Mouse (Mus musculus) ES-E14 (cell line): Measurements from ENCODE around the gene Gm19684. TPM values are rescaled to one million over a fixed set of nuclear protein-coding genes. Genes with fewer than 3 reads are reported as not detected.
"Not testable (repeated sequence)": the region's sequence is repeated elsewhere in the genome, so short reads cannot be mapped to it uniquely, and the experiment has no call there.

Experiments used
- DNase-seq: peaks from one replicate; pipeline ENCODE4 v3.0.0-alpha.2; 2013; ENCODE audit warnings: low read depth, low spot score
- H3K27ac ChIP-seq: 2 replicates; pipeline ENCODE4 v1.5.1; 2012; ENCODE audit warnings: low read depth, mild to moderate bottlenecking, low read length, moderate library complexity, mixed read lengths; ENCODE audit not compliant: poor library complexity, insufficient read depth, severe bottlenecking
- H3K36me3 ChIP-seq: 2 replicates; pipeline ENCODE4 v1.6.1; 2012; ENCODE audit warnings: mild to moderate bottlenecking, low read length, moderate library complexity, mixed read lengths; ENCODE audit not compliant: control insufficient read depth, poor library complexity, insufficient read depth, severe bottlenecking
- H3K4me1 ChIP-seq, 2 experiments: fragments of 150-350 bp in 1 of 2; sonication (generic) in 1 of 2; 2 replicates each; pipeline ENCODE4 v1.6.1; 2012; ENCODE audit warnings: low read length in 2 of 2, mild to moderate bottlenecking in 1 of 2, mixed read lengths in 1 of 2; ENCODE audit not compliant: control insufficient read depth in 2 of 2, insufficient read depth in 2 of 2, poor library complexity in 1 of 2
- H3K4me3 ChIP-seq, 2 experiments: fragments of 150-350 bp in 1 of 2; sonication (generic) in 1 of 2; 2 replicates each; pipeline ENCODE4 v1.5.1; 2012; ENCODE audit warnings: low read length in 2 of 2, low read depth in 1 of 2, mild to moderate bottlenecking in 1 of 2, mixed read lengths in 1 of 2; ENCODE audit not compliant: insufficient read depth in 1 of 2, poor library complexity in 1 of 2, severe bottlenecking in 1 of 2
- H3K9ac ChIP-seq: 2 replicates; pipeline ENCODE4 v1.6.1; 2012; ENCODE audit warnings: low read depth, mild to moderate bottlenecking, low read length, mixed read lengths; ENCODE audit not compliant: poor library complexity, insufficient read depth, severe bottlenecking
- H3K9me3 ChIP-seq: fragments of 150-350 bp; sonication (generic); 2 replicates; pipeline ENCODE4 v1.6.1; 2012; ENCODE audit warnings: low read depth, mild to moderate bottlenecking, low read length; ENCODE audit not compliant: control insufficient read depth, insufficient read depth
- CHD2 ChIP-seq: IDR thresholded peaks from 2 replicates; pipeline ENCODE4 v1.6.1; 2014; ENCODE audit warnings: mild to moderate bottlenecking, low read depth, low read length, inconsistent platforms
- HCFC1 ChIP-seq: IDR thresholded peaks from 2 replicates; pipeline ENCODE4 v1.6.1; 2012; ENCODE audit warnings: low read length, inconsistent platforms, borderline replicate concordance; ENCODE audit not compliant: insufficient read depth
- MAFK ChIP-seq: IDR thresholded peaks from 2 replicates; pipeline ENCODE4 v1.6.1; 2014; ENCODE audit warnings: mild to moderate bottlenecking, low read depth, low read length, inconsistent platforms; ENCODE audit not compliant: insufficient read depth
- ZC3H11A ChIP-seq: IDR thresholded peaks from 2 replicates; pipeline ENCODE4 v1.6.1; 2012; ENCODE audit warnings: low read depth, mild to moderate bottlenecking, inconsistent platforms, low read length, borderline replicate concordance
- ZNF384 ChIP-seq: IDR thresholded peaks from 2 replicates; pipeline ENCODE4 v1.6.1; 2012; ENCODE audit warnings: low read depth, low read length, inconsistent platforms
- in situ Hi-C, 2 experiments: fragments of 600-800 bp; cut with MboI; formaldehyde crosslinking; loops; one replicate each; pipeline ENCODE4 v1.15.1; 2025; ENCODE audit warnings: low sequenced_read_pairs in 2 of 2, inconsistent platforms in 1 of 2; ENCODE audit not compliant: unreplicated experiment in 2 of 2
- total RNA-seq: library from RNA; depleted of rRNA; stranded (reverse); fragments of 300-350 nt; gene quantifications from 2 replicates; pipeline ENCODE4 v1.2.3, GENCODE M21; 2012

The Gm19684 gene
- total RNA-seq, 1 experiment, result not detected

DNA sequence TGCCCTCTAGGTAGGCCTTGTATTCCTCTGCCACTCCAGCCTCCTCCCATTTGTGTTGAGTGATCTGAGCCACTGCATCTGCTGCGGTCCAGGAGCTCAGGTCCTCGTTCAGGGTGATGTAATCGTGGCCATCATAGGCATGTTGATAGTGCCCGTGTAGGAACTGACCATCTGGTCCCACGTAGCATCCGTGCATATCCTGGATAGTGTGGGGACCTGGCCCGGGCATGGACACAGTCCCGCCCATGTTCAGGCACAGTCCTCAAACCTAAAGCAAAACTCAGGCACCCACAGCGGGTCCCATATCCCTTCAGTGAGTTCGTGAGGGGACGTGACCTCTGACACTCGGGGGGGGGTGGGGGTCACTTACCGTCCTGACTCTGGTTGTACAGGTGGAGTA, 7.0 kb downstream of the Gm19684 start:
- not testable (repeated sequence) for H3K4me1 ChIP-seq, DNase-seq, H3K36me3 ChIP-seq, H3K9ac ChIP-seq, H3K27ac ChIP-seq, H3K9me3 ChIP-seq, H3K4me3 ChIP-seq
- in situ Hi-C loops, result loop anchor here in 1 of 2 experiments (10.0 kb wide), 1 partner anchor 64 kb away; no protein-coding TSS in a partner anchor

DNA sequence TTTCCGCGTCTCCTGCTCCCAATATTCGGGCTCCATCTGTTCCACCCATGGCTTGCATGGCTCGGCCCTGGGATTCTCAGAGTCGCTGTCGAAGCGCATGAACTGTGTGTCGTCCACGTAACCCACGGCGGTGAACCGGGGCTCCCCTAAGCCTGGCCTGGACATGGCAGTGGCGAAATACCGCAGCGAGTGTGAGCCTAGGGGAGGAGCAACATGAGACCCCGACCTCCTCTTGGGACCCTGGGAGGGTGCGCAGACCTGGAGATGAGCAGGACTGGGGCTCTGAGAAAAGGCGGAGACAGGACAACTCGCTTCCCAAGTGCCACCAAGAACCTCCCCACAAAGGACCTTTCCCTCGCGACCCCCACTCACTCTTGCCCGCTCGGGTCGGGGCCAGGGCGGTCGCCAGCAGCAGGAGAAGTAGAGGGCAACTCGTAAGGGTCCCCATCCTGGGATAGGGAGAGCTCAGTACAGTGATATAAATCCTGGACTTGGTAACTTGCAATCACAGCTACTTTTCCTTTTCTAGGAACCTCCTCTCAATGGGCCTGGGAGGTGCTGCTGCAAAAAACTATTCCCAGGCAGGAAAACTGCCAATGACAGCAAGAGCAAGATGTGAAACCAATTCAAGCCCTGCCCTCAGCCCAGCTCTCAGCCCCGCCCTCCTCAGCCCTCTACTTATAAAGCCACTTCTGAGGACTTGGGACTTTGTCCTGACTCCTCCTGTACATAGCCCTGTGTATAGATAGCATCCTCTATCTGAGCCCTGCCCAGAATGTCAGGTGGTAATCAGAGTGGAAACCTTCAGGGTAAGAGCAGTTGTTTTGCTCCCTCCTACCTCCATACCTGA, 7.7 kb downstream of the Gm19684 start, which contains the start of gene Gm7030:
TSS of gene Gm7030 (minus strand) at position 458 of the 850 bp plus-strand sequence.
- H3K4me1 ChIP-seq, DNase-seq, H3K27ac ChIP-seq, H3K9ac ChIP-seq, H3K36me3 ChIP-seq, H3K9me3 ChIP-seq: not testable (repeated sequence)
- peak within 1 kb of the TSS in 1 of 2 experiments; percentile 4; a peak in 1 of 4 replicates for H3K4me3 ChIP-seq
- in situ Hi-C loops, result loop anchor here in 1 of 2 experiments (10.0 kb wide), 1 partner anchor 64 kb away; no protein-coding TSS in a partner anchor

GRCm38 (mm10) chr17:36131516-36132265, 10.2 kb downstream of the Gm19684 start:
- no peak overlapping the region for H3K4me3 ChIP-seq
- H3K9me3 ChIP-seq, result no peaks in the 10 kb centered on the region
- H3K36me3 ChIP-seq, result no peaks in the 10 kb centered on the region
- H3K9ac ChIP-seq, result no peak overlapping the region
- DNase-seq, result no peak
- no peaks in the 10 kb centered on the region for H3K4me1 ChIP-seq
- TF ChIP-seq ZC3H11A (no peak), ZNF384 (no peak), MAFK (no peak), HCFC1 (no peak), CHD2 (no peak)
- H3K27ac ChIP-seq, result no peak overlapping the region
- in situ Hi-C loops, result no loop called here

DNA sequence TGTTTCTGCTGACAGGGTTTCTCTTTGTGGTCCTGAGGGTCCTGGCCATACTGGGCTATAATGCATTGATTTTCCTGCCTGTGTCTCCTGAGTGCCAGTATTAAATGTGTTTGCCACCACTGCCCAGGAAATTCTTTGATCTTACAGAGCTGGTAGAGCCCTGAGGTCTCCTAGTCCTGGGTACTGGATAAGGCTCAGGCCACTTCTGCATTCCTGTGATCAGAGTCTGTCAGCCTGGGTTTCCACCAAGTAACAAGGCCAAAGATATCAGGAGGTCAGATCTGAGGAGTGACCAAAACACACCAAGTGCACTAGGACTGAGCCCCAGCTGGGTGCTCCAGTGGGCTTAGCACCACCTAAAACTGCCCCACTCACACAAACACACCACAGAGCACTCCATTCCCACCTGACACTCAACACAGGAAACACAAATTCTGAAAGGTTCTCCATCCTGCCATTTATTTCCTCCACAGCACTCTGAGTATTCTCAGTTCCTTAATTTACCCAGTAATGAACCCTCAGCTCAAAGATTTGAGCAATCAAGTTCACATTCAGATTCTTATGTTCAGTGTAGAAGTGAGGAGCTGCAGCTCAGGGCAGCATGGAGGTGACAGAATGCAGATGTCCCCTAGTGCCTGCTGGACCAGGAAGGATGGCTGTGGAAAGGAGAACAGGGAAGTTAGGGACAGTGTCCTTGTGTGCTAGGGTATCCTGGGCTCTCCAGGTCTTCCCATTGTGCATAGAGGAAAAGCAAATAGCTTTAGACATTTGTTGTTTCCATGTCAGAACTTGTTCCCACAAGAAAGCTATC, 14.1 kb downstream of the Gm19684 start:
- H3K4me1 ChIP-seq, H3K4me3 ChIP-seq, in situ Hi-C loops, H3K9ac ChIP-seq, H3K27ac ChIP-seq, H3K9me3 ChIP-seq, H3K36me3 ChIP-seq, DNase-seq: not testable (repeated sequence)

GRCm38 (mm10) chr17:36136299-36136848, 14.9 kb downstream of the Gm19684 start:
- H3K4me3 ChIP-seq, H3K9me3 ChIP-seq, H3K27ac ChIP-seq, DNase-seq, H3K9ac ChIP-seq, in situ Hi-C loops, H3K36me3 ChIP-seq, H3K4me1 ChIP-seq: not testable (repeated sequence)
